Mouse (Mus musculus): ENCODE results near the gene Resp18. TPM values are rescaled to one million over a fixed set of nuclear protein-coding genes. Genes with fewer than 3 reads are reported as not detected.

Resp18 gene
- polyA plus RNA-seq, 2 experiments, result 0.16 TPM; not detected in 1

DNA sequence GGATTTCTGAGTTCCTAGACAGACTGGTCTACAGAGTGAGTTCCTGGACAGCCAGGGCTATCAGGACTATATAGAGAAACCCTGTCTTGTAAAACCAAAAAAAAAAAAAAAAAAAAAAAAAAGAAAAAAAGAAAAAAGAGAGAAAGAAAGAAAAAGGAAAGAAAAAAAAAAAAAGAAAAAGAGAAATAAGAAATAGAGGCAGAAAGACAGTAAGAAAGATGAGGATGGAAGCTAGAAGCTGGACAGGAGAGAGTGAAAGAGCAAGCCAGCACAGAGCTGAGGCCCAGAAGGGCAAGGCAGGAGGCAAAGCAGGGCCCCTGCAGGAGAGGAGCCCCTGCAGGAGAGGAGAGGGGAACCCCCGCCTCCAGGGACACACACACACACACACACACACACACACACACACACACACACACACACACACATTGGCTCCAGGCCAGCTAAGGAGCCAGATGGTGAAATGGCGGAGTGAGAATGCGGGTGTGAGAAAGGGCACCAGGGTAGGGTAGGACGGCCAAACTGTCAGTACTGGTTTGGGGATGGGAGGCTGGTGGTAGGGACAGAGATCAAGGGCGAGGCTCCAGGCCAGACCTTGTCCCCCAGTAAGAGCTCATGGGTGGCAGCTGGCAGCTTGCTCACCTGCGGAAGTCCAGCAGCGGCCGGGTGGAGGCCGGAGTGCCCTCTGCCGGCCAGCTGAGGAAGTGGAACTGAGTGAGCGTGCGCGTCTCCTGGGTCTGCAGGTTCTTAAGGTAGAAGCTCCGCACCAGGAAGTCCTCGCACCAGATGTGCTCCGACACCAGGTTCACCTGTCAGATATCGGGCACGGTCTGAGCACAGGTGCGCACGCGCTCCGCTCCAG, 26.9 kb downstream of the Resp18 start:
- peak; percentile 58; the same call in 1 of the 2 replicates for ATAC-seq (ENCODE audit: low FRiP score, low read depth)
- peak; percentile 43 for DNase-seq (ENCODE audit: low spot score)
- peak overlapping the region; percentile 18; the same call in 1 of the 2 replicates for H3K4me3 ChIP-seq (replicated peaks; ENCODE audit: low read length)
- no peak for TF ChIP-seq POLR2A (IDR thresholded peaks at IDR 0.05; ENCODE audit: borderline replicate concordance, extremely low read depth, insufficient read depth, insufficient read length)
- no peaks in the 10 kb centered on the region for H3K36me3 ChIP-seq (ENCODE audit: control insufficient read depth, insufficient read depth, low read length)
- peaks cover 7% of the 10 kb centered on the region; the same call in 1 of the 2 replicates for H3K4me1 ChIP-seq (ENCODE audit: control insufficient read depth, insufficient read depth, low read length)
- peak overlapping the region; percentile 48 for H3K4me2 ChIP-seq (replicated peaks; ENCODE audit: low read depth, low read length, severe bottlenecking)
- no peaks in the 10 kb centered on the region for H3K27me3 ChIP-seq (ENCODE audit: control insufficient read depth, insufficient read depth, low read length)
- no peak overlapping the region for H3K27ac ChIP-seq (replicated peaks; ENCODE audit: low read depth, low read length)
- no peak overlapping the region for H3K9ac ChIP-seq (ENCODE audit: low read depth, low read length, severe bottlenecking)
- H3K9me3 ChIP-seq (ENCODE audit: control insufficient read depth, low read length), result no peaks in the 10 kb centered on the region
- WGBS, result 3% methylated on average over 21 of the region's 22 CpGs

DNA sequence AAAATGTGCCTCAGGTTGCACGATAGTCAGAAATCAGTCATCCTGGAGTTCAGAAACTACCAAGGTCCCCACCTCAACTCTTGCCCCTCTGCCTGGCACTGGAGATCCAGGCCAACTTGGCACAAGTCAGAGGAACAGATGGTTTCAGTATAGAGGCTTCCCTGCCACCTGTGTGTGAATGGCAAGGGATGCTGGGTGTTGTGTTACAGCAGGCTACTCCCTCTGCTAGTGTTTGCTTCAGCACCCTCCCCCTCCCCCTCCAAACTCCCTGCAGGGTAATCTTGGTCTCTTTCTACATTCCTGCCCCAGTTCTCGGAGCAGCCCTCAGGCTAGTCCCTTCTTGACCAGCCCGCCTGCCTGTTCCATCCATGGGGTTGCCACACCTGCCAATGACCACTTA, 27.7 kb downstream of the Resp18 start:
- whole genome bisulfite sequencing, result 58% methylated on average over 3 of the region's 3 CpGs
- no peak for DNase-seq (ENCODE audit: low spot score)
- H3K27ac ChIP-seq (replicated peaks; ENCODE audit: low read depth, low read length), result no peak overlapping the region
- H3K36me3 ChIP-seq (ENCODE audit: control insufficient read depth, insufficient read depth, low read length), result no peaks in the 10 kb centered on the region
- no peak overlapping the region for H3K4me2 ChIP-seq (replicated peaks; ENCODE audit: low read depth, low read length, severe bottlenecking)
- ATAC-seq (ENCODE audit: low FRiP score, low read depth), result no peak
- peaks cover 7% of the 10 kb centered on the region; the same call in 1 of the 2 replicates for H3K4me1 ChIP-seq (ENCODE audit: control insufficient read depth, insufficient read depth, low read length)
- no peak for TF ChIP-seq POLR2A (IDR thresholded peaks at IDR 0.05; ENCODE audit: borderline replicate concordance, extremely low read depth, insufficient read depth, insufficient read length)
- no peak overlapping the region for H3K9ac ChIP-seq (ENCODE audit: low read depth, low read length, severe bottlenecking)
- no peaks in the 10 kb centered on the region for H3K9me3 ChIP-seq (ENCODE audit: control insufficient read depth, low read length)
- no peak overlapping the region for H3K4me3 ChIP-seq (replicated peaks; ENCODE audit: low read length)
- H3K27me3 ChIP-seq (ENCODE audit: control insufficient read depth, insufficient read depth, low read length), result no peaks in the 10 kb centered on the region

DNA sequence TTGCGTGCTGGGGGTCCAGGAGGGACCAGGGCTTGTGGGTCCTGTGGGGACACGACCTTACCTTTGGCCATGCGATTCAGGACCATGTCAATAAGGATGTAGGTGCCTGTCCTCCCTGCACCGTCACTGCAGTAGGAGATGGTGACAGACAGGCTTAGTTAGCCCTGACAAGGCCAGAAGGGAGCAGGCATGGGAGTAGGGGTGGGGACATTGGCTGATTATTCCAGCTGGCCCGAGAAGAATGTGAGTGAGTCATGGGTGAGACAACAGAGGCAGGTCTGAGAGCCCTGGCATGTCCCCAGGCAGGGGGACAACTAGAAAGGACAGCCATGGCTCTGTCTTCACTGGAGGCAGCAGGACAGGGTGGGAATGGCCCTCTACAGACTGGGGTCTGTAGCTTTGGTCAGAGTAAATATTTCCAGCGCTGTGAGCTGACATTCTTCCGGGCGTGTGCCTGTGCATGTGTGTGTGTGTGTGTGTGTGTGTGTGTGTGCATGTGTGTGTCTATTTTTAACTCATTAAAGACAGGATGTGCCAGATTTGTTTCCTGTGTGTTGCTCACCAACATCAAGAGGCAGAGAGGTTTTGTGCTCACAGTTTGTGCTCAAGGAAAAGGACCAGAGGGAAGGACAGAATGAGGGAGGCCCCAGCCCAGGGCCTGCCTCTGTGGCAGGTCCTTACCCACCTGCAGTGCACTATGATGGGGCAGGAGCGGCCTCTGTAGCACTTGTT, 30.0 kb downstream of the Resp18 start:
- Histone ChIP-seq H3K27me3 (ENCODE audit: control insufficient read depth, insufficient read depth, low read length) (no peaks in the 10 kb centered on the region), H3K9me3 (ENCODE audit: control insufficient read depth, low read length) (no peaks in the 10 kb centered on the region), H3K36me3 (ENCODE audit: control insufficient read depth, insufficient read depth, low read length) (peaks cover 12% of the 10 kb centered on the region), H3K4me3 (replicated peaks; ENCODE audit: low read length) (no peak overlapping the region), H3K9ac (ENCODE audit: low read depth, low read length, severe bottlenecking) (no peak overlapping the region), H3K4me1 (ENCODE audit: control insufficient read depth, insufficient read depth, low read length) (peaks cover 7% of the 10 kb centered on the region; the same call in 1 of the 2 replicates), H3K27ac (replicated peaks; ENCODE audit: low read depth, low read length) (no peak overlapping the region), H3K4me2 (replicated peaks; ENCODE audit: low read depth, low read length, severe bottlenecking) (no peak overlapping the region)
- no peak for DNase-seq (ENCODE audit: low spot score)
- no peak for TF ChIP-seq POLR2A (IDR thresholded peaks at IDR 0.05; ENCODE audit: borderline replicate concordance, extremely low read depth, insufficient read depth, insufficient read length)
- ATAC-seq (ENCODE audit: low FRiP score, low read depth), result peak; percentile 37; the same call in 1 of the 2 replicates
- WGBS, result 39% methylated on average over 9 of the region's 9 CpGs

DNA sequence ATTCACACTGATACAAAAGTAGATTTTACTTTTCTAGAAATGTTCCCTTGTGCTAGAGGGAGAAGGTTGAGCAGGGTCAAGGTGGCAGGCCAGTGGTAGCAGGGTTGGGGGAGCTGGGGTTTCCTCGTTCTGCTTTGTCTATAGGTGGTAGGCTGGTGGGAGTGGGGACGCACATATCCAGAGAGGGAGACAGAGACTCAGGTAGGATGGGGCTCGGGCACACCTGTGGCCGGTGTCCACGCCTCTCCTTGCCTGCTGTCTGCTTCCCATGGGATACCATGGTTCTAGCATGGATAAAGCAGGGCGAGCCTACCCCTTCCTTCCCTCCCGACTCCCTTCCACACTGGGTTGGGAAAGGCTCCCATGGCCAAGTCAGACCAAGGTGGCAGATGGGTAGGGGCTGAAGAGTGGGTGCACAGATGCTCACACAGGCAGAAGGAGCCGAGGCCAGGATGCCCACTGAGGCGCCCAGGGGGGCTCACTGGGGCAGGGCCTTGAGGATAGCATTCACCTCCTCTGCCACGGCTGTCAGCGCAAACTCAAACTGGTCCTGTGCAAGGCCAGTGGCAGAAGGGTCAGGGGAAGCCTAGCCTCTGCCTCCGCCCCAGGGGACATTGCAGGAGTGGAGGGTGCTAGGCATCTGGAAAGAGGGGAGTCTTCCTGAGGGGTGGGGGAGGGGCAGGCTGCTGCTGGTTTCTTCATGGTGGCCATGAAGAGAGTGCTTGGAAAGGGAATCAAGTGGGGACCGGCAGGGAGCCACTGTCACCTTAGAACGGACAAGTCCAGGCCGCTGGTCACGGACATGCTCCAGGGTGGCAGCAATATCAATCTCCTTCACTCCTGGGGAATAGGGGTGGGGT, 30.9 kb downstream of the Resp18 start:
- TF ChIP-seq POLR2A (IDR thresholded peaks at IDR 0.05; ENCODE audit: borderline replicate concordance, extremely low read depth, insufficient read depth, insufficient read length), result no peak
- no peaks in the 10 kb centered on the region for H3K9me3 ChIP-seq (ENCODE audit: control insufficient read depth, low read length)
- no peak overlapping the region for H3K27ac ChIP-seq (replicated peaks; ENCODE audit: low read depth, low read length)
- DNase-seq (ENCODE audit: low spot score) (no peak), ATAC-seq (ENCODE audit: low FRiP score, low read depth) (no peak)
- peaks cover 7% of the 10 kb centered on the region; the same call in 1 of the 2 replicates for H3K4me1 ChIP-seq (ENCODE audit: control insufficient read depth, insufficient read depth, low read length)
- no peak overlapping the region for H3K4me3 ChIP-seq (replicated peaks; ENCODE audit: low read length)
- no peaks in the 10 kb centered on the region for H3K27me3 ChIP-seq (ENCODE audit: control insufficient read depth, insufficient read depth, low read length)
- H3K4me2 ChIP-seq (replicated peaks; ENCODE audit: low read depth, low read length, severe bottlenecking), result no peak overlapping the region
- peaks cover 18% of the 10 kb centered on the region for H3K36me3 ChIP-seq (ENCODE audit: control insufficient read depth, insufficient read depth, low read length)
- H3K9ac ChIP-seq (ENCODE audit: low read depth, low read length, severe bottlenecking), result no peak overlapping the region
- 82% methylated on average over 16 of the region's 16 CpGs for WGBS

Data from limb, embryonic 14.5 days (tissue).